Mouse (Mus musculus) olfactory bulb, adult 2 months (tissue): ENCODE measurements around the gene Syt2.

Experiments used
- CTCF ChIP-seq: fragments of 200-500 bp; IDR thresholded peaks from 2 replicates; pipeline ENCODE4 v1.5.1; 2012; ENCODE audit warnings: low read depth, mild to moderate bottlenecking, low read length, moderate library complexity; ENCODE audit not compliant: insufficient read depth
- POLR2A ChIP-seq: fragments of 200-500 bp; IDR thresholded peaks from 2 replicates; pipeline ENCODE4 v1.6.1; 2012; ENCODE audit warnings: mild to moderate bottlenecking, low read depth, low read length, moderate library complexity; ENCODE audit not compliant: insufficient read depth

DNA sequence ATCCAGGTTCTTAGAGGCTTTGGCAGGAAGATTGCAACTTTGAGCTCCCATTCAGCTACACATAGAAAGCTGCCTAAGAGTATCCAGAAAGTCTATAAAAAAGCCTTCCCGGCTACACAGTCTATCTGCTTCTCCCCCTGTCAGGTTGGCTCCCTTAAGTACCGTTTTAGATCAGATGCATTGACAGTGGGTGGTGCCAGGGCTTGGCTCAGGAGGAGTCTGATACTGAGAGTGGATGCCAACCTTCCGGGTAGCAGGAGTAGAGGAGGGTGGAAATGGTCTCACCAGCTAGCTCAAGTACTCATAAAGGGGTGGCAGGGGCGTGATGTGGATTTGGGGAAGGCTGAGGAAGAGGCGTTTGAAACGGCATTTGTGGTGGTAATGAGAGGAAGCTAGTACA lies 7.0 kb upstream of the Syt2 start:
- TF ChIP-seq CTCF (no peak), POLR2A (no peak)
